Mouse (Mus musculus) telencephalon, adult 2 months (tissue): ENCODE measurements around the gene Zcchc9.

Experiments
- DNase-seq: peaks from one replicate; pipeline ENCODE4 v3.0.0-alpha.2; 2011; ENCODE audit warnings: low read depth, low spot score

Gene Zcchc9

GRCm38 (mm10) chr13:91761654-91762445, 45.7 kb downstream of the Zcchc9 start:
- DNase-seq = no peak

GRCm38 (mm10) chr13:91760302-91761050, 47.0 kb downstream of the Zcchc9 start:
- DNase-seq = no peak

GRCm38 (mm10) chr13:91759791-91760190, 47.7 kb downstream of the Zcchc9 start:
- no peak for DNase-seq

- DNase-seq = no peak
These were observed 49.0 kb downstream of the Zcchc9 start for GRCm38 (mm10) chr13:91758316-91759048.

- no peak for DNase-seq
These were observed 51.3 kb downstream of the Zcchc9 start for GRCm38 (mm10) chr13:91756230-91756629.

- no peak for DNase-seq
These were observed 52.7 kb downstream of the Zcchc9 start for GRCm38 (mm10) chr13:91754762-91755161.

GRCm38 (mm10) chr13:91753724-91754123, 53.8 kb downstream of the Zcchc9 start:
- no peak for DNase-seq

GRCm38 (mm10) chr13:91749981-91750380, 57.5 kb downstream of the Zcchc9 start:
- DNase-seq = no peak

- no peak for DNase-seq
These were observed 59.1 kb downstream of the Zcchc9 start for GRCm38 (mm10) chr13:91748401-91748800.
